Mouse (Mus musculus): ENCODE measurements around the gene Hoxc4. TPM values are rescaled to one million over a fixed set of nuclear protein-coding genes. Genes with fewer than 3 reads are reported as not detected.

Gene Hoxc4
- polyA plus RNA-seq, 1 experiment, result 0.99 TPM

GRCm38 (mm10) chr15:102984925-102985324, 33.8 kb upstream of the Hoxc4 start:
- H3K27ac ChIP-seq (ENCODE audit: insufficient read depth, low read length), result no peak overlapping the region

DNA sequence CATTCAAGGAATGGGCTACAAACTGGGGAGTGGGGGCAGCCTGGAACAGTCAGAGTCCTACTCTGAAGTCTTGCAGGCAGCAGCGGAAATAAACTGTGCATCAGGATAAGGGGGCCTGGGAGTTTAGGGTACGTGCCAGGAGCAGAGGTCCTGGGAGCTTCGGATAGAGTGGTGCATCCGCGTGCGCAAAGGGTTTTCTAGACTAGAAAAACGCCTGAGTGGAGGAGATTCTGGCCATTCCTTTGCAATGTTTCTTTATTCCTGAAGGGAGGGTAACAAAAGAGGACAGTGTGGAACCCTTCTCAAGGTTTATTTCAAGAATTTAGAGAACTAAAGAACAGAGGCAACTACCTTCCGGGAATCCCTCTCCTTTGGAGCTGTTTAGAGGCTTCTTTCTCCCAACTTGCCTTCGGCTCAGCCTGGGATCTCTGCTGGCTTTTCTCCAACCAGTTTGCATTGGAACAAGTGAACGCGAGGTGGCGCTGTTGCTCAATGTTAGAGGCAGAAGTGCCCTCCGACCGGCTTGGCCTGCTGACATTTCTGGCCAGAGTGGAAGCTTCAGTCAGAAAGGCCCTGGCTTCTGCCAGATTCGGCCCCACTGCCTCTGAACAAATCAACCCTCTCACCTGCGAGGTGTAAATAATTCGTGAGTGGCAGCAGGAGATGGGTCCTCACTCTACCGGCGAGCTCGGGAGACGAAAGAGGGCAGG, 31.5 kb upstream of the Hoxc4 start:
- Histone ChIP-seq H3K27me3 (ENCODE audit: control insufficient read depth, insufficient read depth, low read length, poor library complexity, severe bottlenecking) (peaks cover 61% of the 10 kb centered on the region), H3K4me3 (ENCODE audit: low read depth, low read length) (no peak overlapping the region), H3K9ac (ENCODE audit: low read depth, poor library complexity, severe bottlenecking) (no peak overlapping the region), H3K27ac (ENCODE audit: insufficient read depth, low read length) (no peak overlapping the region), H3K36me3 (ENCODE audit: control insufficient read depth, insufficient read depth, low read length, poor library complexity, severe bottlenecking) (no peaks in the 10 kb centered on the region), H3K4me1 (ENCODE audit: control insufficient read depth, insufficient read depth, low read length) (no peaks in the 10 kb centered on the region), H3K9me3 (replicated peaks; ENCODE audit: control insufficient read depth, insufficient read depth, low read length, poor library complexity, severe bottlenecking) (no peaks in the 10 kb centered on the region)
- TF ChIP-seq CTCF (IDR thresholded peaks at IDR 0.05; ENCODE audit: low read depth, low read length) (peak; percentile 95), POLR2A (IDR thresholded peaks at IDR 0.05; ENCODE audit: insufficient read depth, low read length) (no peak)

More at GRCm38 (mm10) chr15:102984925-102985324, 33.8 kb upstream of the Hoxc4 start:
- H3K9ac ChIP-seq (ENCODE audit: low read depth, poor library complexity, severe bottlenecking), result no peak overlapping the region
- no peak overlapping the region for H3K4me3 ChIP-seq (ENCODE audit: low read depth, low read length)
- H3K9me3 ChIP-seq (replicated peaks; ENCODE audit: control insufficient read depth, insufficient read depth, low read length, poor library complexity, severe bottlenecking), result no peaks in the 10 kb centered on the region
- TF ChIP-seq EP300 (IDR thresholded peaks at IDR 0.05; ENCODE audit: insufficient read depth, low read depth, low read length) (no peak), POLR2A (IDR thresholded peaks at IDR 0.05; ENCODE audit: insufficient read depth, low read length) (no peak), CTCF (IDR thresholded peaks at IDR 0.05; ENCODE audit: low read depth, low read length) (no peak)
- peaks cover 60% of the 10 kb centered on the region for H3K27me3 ChIP-seq (ENCODE audit: control insufficient read depth, insufficient read depth, low read length, poor library complexity, severe bottlenecking)
- no peaks in the 10 kb centered on the region for H3K36me3 ChIP-seq (ENCODE audit: control insufficient read depth, insufficient read depth, low read length, poor library complexity, severe bottlenecking)
- no peaks in the 10 kb centered on the region for H3K4me1 ChIP-seq (ENCODE audit: control insufficient read depth, insufficient read depth, low read length)

DNA sequence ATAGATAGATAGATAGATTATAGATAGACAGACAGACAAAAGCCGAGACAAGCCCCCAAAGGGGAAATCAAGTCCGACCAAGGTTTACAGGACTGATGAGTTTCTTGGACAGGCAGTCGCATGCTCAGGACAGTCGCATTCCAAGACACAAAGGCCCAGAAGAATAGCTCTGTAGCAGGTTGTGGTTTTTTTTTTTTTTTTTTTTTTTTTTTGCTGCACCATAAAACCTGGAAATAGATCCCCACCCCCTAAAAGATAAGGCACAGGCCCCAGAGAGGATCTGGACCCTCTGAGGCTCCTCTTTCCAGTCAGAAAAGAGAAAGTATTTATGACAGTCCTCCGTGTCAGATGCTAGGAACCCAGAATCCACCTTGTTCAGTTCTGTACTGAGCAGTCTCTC, 30.7 kb upstream of the Hoxc4 start:
- no peak overlapping the region for H3K27ac ChIP-seq (ENCODE audit: insufficient read depth, low read length)
- no peak overlapping the region for H3K4me3 ChIP-seq (ENCODE audit: low read depth, low read length)
- H3K4me1 ChIP-seq (ENCODE audit: control insufficient read depth, insufficient read depth, low read length), result no peaks in the 10 kb centered on the region
- no peaks in the 10 kb centered on the region for H3K9me3 ChIP-seq (replicated peaks; ENCODE audit: control insufficient read depth, insufficient read depth, low read length, poor library complexity, severe bottlenecking)
- H3K36me3 ChIP-seq (ENCODE audit: control insufficient read depth, insufficient read depth, low read length, poor library complexity, severe bottlenecking), result no peaks in the 10 kb centered on the region
- TF ChIP-seq EP300 (IDR thresholded peaks at IDR 0.05; ENCODE audit: insufficient read depth, low read depth, low read length) (no peak), POLR2A (IDR thresholded peaks at IDR 0.05; ENCODE audit: insufficient read depth, low read length) (no peak), CTCF (IDR thresholded peaks at IDR 0.05; ENCODE audit: low read depth, low read length) (no peak)
- H3K9ac ChIP-seq (ENCODE audit: low read depth, poor library complexity, severe bottlenecking), result no peak overlapping the region
- peaks cover 60% of the 10 kb centered on the region for H3K27me3 ChIP-seq (ENCODE audit: control insufficient read depth, insufficient read depth, low read length, poor library complexity, severe bottlenecking)

- Histone ChIP-seq H3K36me3 (ENCODE audit: control insufficient read depth, insufficient read depth, low read length, poor library complexity, severe bottlenecking) (no peaks in the 10 kb centered on the region), H3K4me3 (ENCODE audit: low read depth, low read length) (peak within 1 kb of the TSS; percentile 32), H3K27ac (ENCODE audit: insufficient read depth, low read length) (no peak within 1 kb of the TSS), H3K27me3 (ENCODE audit: control insufficient read depth, insufficient read depth, low read length, poor library complexity, severe bottlenecking) (peaks cover 56% of the 10 kb centered on the region), H3K9me3 (replicated peaks; ENCODE audit: control insufficient read depth, insufficient read depth, low read length, poor library complexity, severe bottlenecking) (no peaks in the 10 kb centered on the region), H3K9ac (ENCODE audit: low read depth, poor library complexity, severe bottlenecking) (peak within 1 kb of the TSS; percentile 19; the same call in 1 of the 2 replicates), H3K4me1 (ENCODE audit: control insufficient read depth, insufficient read depth, low read length) (no peaks in the 10 kb centered on the region)
- TF ChIP-seq POLR2A (IDR thresholded peaks at IDR 0.05; ENCODE audit: insufficient read depth, low read length) (no peak), CTCF (IDR thresholded peaks at IDR 0.05; ENCODE audit: low read depth, low read length) (no peak), EP300 (IDR thresholded peaks at IDR 0.05; ENCODE audit: insufficient read depth, low read depth, low read length) (no peak)
Measured at GRCm38 (mm10) chr15:102990461-102991397, 28.0 kb upstream of the Hoxc4 start, which contains the start of gene Hoxc8. Hoxc8 (plus strand) TSS chr15:102990607.

DNA sequence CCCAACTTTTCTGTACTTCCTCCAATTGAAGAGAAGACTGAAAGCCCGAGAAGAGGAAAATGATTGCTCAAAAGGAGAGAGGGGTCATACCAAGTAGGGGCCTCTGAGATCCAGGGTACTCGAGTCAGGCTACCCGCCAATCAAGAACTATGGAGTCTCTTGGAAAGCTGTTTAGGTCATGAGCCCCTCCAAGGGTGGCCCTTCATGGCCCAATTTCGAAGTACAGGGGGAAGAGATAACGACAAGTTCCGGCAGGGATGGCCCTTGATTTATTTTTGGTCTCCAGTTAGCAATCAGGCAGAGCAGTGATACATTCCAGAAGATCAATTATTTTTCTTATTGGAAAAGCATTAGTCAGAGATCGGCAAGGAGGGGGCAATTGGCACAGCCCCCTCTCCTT, 27.0 kb upstream of the Hoxc4 start:
- H3K4me3 ChIP-seq (ENCODE audit: low read depth, low read length), result no peak overlapping the region
- H3K4me1 ChIP-seq (ENCODE audit: control insufficient read depth, insufficient read depth, low read length), result no peaks in the 10 kb centered on the region
- H3K9me3 ChIP-seq (replicated peaks; ENCODE audit: control insufficient read depth, insufficient read depth, low read length, poor library complexity, severe bottlenecking), result no peaks in the 10 kb centered on the region
- no peak overlapping the region for H3K27ac ChIP-seq (ENCODE audit: insufficient read depth, low read length)
- H3K36me3 ChIP-seq (ENCODE audit: control insufficient read depth, insufficient read depth, low read length, poor library complexity, severe bottlenecking), result no peaks in the 10 kb centered on the region
- no peak for TF ChIP-seq EP300 (IDR thresholded peaks at IDR 0.05; ENCODE audit: insufficient read depth, low read depth, low read length)
- no peak for TF ChIP-seq POLR2A (IDR thresholded peaks at IDR 0.05; ENCODE audit: insufficient read depth, low read length)
- no peak for TF ChIP-seq CTCF (IDR thresholded peaks at IDR 0.05; ENCODE audit: low read depth, low read length)
- no peak overlapping the region for H3K9ac ChIP-seq (ENCODE audit: low read depth, poor library complexity, severe bottlenecking)
- H3K27me3 ChIP-seq (ENCODE audit: control insufficient read depth, insufficient read depth, low read length, poor library complexity, severe bottlenecking), result peaks cover 61% of the 10 kb centered on the region
